Mouse (Mus musculus) lung, postnatal 0 days (tissue): ENCODE measurements at regions not wholly inside any gene's neighbourhood (a gene's known extent, or its start where the extent isn't known, plus 50 kb on each side); places are given as distances from the start of the nearest gene placed in this dataset.

Experiments
- ATAC-seq: fragments of 200-750 bp; cut with Nextera tagmentation; 2 replicates; pipeline ENCODE4 v1.8.0; 2017; ENCODE audit warnings: moderate library complexity
- DNase-seq: peaks from one replicate; pipeline ENCODE4 v3.0.0-alpha.2; 2016; ENCODE audit warnings: low spot score
- H3K27ac ChIP-seq: fragments of 300-500 bp; sonication (generic); 2 replicates; pipeline ENCODE4 v1.5.1; 2014; ENCODE audit warnings: antibody characterized with exemption, mild to moderate bottlenecking, low read length, mixed read lengths
- H3K27me3 ChIP-seq: fragments of 300-500 bp; sonication (generic); replicated peaks from 2 replicates; pipeline ENCODE4 v1.6.1; 2014; ENCODE audit warnings: low read length, mixed read lengths; ENCODE audit not compliant: insufficient read depth
- H3K36me3 ChIP-seq: fragments of 300-500 bp; sonication (generic); 2 replicates; pipeline ENCODE4 v1.6.1; 2014; ENCODE audit warnings: low read length, mixed read lengths; ENCODE audit not compliant: insufficient read depth
- H3K4me1 ChIP-seq: fragments of 300-500 bp; sonication (generic); 2 replicates; pipeline ENCODE4 v1.6.1; 2014; ENCODE audit warnings: antibody characterized with exemption, low read depth, low read length, mixed read lengths; ENCODE audit not compliant: insufficient read depth
- H3K4me2 ChIP-seq: fragments of 300-500 bp; sonication (generic); replicated peaks from 2 replicates; pipeline ENCODE4 v1.6.1; 2014; ENCODE audit warnings: low read depth, mild to moderate bottlenecking, low read length, moderate library complexity, mixed read lengths
- H3K4me3 ChIP-seq: fragments of 300-500 bp; sonication (generic); 2 replicates; pipeline ENCODE4 v1.5.1; 2014; ENCODE audit warnings: low read depth, low read length
- H3K9ac ChIP-seq: fragments of 300-500 bp; sonication (generic); replicated peaks from 2 replicates; pipeline ENCODE4 v1.6.1; 2014; ENCODE audit warnings: low read depth, mild to moderate bottlenecking
- H3K9me3 ChIP-seq: fragments of 300-500 bp; sonication (generic); 2 replicates; pipeline ENCODE4 v1.6.1; 2016; ENCODE audit warnings: low read length, mixed read lengths
- CTCF ChIP-seq: IDR thresholded peaks from 2 replicates; pipeline ENCODE4 v1.5.1; 2016; ENCODE audit warnings: antibody characterized with exemption, mild to moderate bottlenecking
- EP300 ChIP-seq: IDR thresholded peaks from 2 replicates; pipeline ENCODE4 v1.6.1; 2016; ENCODE audit warnings: antibody characterized with exemption, mild to moderate bottlenecking, control low read depth
- WGBS: fragments of 180-500 bp; shearing (Covaris S2); extraction: QIAGEN DNeasy Blood & Tissue Kit; methylation state at CpG from one replicate; pipeline ENCODE4 v1.1.7; 2014; 5-methylcytosine and 5-hydroxymethylcytosine counted together

GRCm38 (mm10) chr3:47213141-47213540, 765.1 kb upstream of the Pabpc4l start:
- no peak for ATAC-seq
- no peaks in the 10 kb centered on the region for H3K9me3 ChIP-seq
- H3K36me3 ChIP-seq = no peaks in the 10 kb centered on the region
- no peaks in the 10 kb centered on the region for H3K27me3 ChIP-seq
- H3K27ac ChIP-seq = no peak overlapping the region
- no peak overlapping the region for H3K4me3 ChIP-seq
- 77% methylated on average over 2 of the region's 2 CpGs for WGBS
- TF ChIP-seq EP300 (no peak), CTCF (no peak)
- H3K4me1 ChIP-seq = no peaks in the 10 kb centered on the region
- no peak overlapping the region for H3K9ac ChIP-seq
- no peak overlapping the region for H3K4me2 ChIP-seq
- no peak for DNase-seq

GRCm38 (mm10) chr3:47197584-47197983, 749.6 kb upstream of the Pabpc4l start:
- DNase-seq (no peak), ATAC-seq (no peak)
- no peak overlapping the region for H3K4me3 ChIP-seq
- no peak overlapping the region for H3K4me2 ChIP-seq
- TF ChIP-seq EP300 (no peak), CTCF (no peak)
- H3K9ac ChIP-seq = no peak overlapping the region
- H3K36me3 ChIP-seq = no peaks in the 10 kb centered on the region
- no peaks in the 10 kb centered on the region for H3K9me3 ChIP-seq
- H3K27ac ChIP-seq = no peak overlapping the region
- H3K4me1 ChIP-seq = no peaks in the 10 kb centered on the region
- H3K27me3 ChIP-seq = no peaks in the 10 kb centered on the region

- Histone ChIP-seq H3K27me3 (no peaks in the 10 kb centered on the region), H3K9me3 (no peaks in the 10 kb centered on the region), H3K9ac (no peak overlapping the region), H3K36me3 (no peaks in the 10 kb centered on the region), H3K27ac (no peak overlapping the region), H3K4me1 (no peaks in the 10 kb centered on the region), H3K4me2 (no peak overlapping the region), H3K4me3 (no peak overlapping the region)
- WGBS = 71% methylated on average over 3 of the region's 3 CpGs
- ATAC-seq (no peak), DNase-seq (no peak)
- TF ChIP-seq EP300 = no peak
- no peak for TF ChIP-seq CTCF
These were observed 736.2 kb upstream of the Pabpc4l start for GRCm38 (mm10) chr3:47184226-47184625.

- H3K4me2 ChIP-seq = no peak overlapping the region
- DNase-seq (no peak), ATAC-seq (no peak)
- H3K4me1 ChIP-seq = no peaks in the 10 kb centered on the region
- H3K36me3 ChIP-seq = no peaks in the 10 kb centered on the region
- no peak for TF ChIP-seq CTCF
- no peak for TF ChIP-seq EP300
- H3K4me3 ChIP-seq = no peak overlapping the region
- H3K27ac ChIP-seq = no peak overlapping the region
- 78% methylated on average over 2 of the region's 2 CpGs for WGBS
- H3K9me3 ChIP-seq = no peaks in the 10 kb centered on the region
- no peaks in the 10 kb centered on the region for H3K27me3 ChIP-seq
- no peak overlapping the region for H3K9ac ChIP-seq
These were observed 734.7 kb upstream of the Pabpc4l start for GRCm38 (mm10) chr3:47182762-47183161.

GRCm38 (mm10) chr3:47180377-47180776, 732.4 kb upstream of the Pabpc4l start:
- H3K9ac ChIP-seq = no peak overlapping the region
- no peak for ATAC-seq
- H3K4me2 ChIP-seq = no peak overlapping the region
- no peaks in the 10 kb centered on the region for H3K4me1 ChIP-seq
- no peak overlapping the region for H3K4me3 ChIP-seq
- no peaks in the 10 kb centered on the region for H3K27me3 ChIP-seq
- TF ChIP-seq EP300 = no peak
- H3K27ac ChIP-seq = no peak overlapping the region
- no peaks in the 10 kb centered on the region for H3K9me3 ChIP-seq
- no peak for DNase-seq
- no peaks in the 10 kb centered on the region for H3K36me3 ChIP-seq
- 37% methylated on average over 1 of the region's 1 CpGs for WGBS
